Mouse (Mus musculus): Measurements from ENCODE around the gene Arhgdib.

GRCm38 (mm10) chr6:136883961-136884360 is 57.7 kb downstream of the Arhgdib start:
- TF ChIP-seq CTCF (IDR thresholded peaks at IDR 0.05; ENCODE audit: low read depth) (no peak), EP300 (IDR thresholded peaks at IDR 0.05; ENCODE audit: low read depth) (no peak)
